Mouse (Mus musculus) Patski (cell line): ENCODE results near the gene Gm20517. TPM values are rescaled to one million over a fixed set of nuclear protein-coding genes. Genes with fewer than 3 reads are reported as not detected.
A peak's percentile ranks its signal among the peaks of the same experiment; 100 is the strongest.

Experiments used
- ATAC-seq: fragments of 100-300 bp; one replicate; pipeline ENCODE4 v1.8.0; 2021
- CTCF ChIA-PET: fragments of 350-600 bp; sonication (Branson Sonifier 250); formaldehyde crosslinking; loops from one replicate; lab custom pipeline; 2022; ENCODE audit warnings: inconsistent platforms; lab: Charles Lee
- POLR2A ChIA-PET: fragments of 350-600 bp; sonication (Branson Sonifier 250); formaldehyde crosslinking; loops from one replicate; lab custom pipeline; 2022; ENCODE audit warnings: antibody characterized with exemption, inconsistent platforms; lab: Charles Lee
- DNase-seq: peaks from one replicate; pipeline ENCODE4 v3.0.0-alpha.2; 2011; ENCODE audit warnings: low read depth, low spot score
- H3K27me3 ChIP-seq: fragments of 371-371 bp; one replicate; pipeline ENCODE4 v1.5.1; 2021
- CTCF ChIP-seq: fragments of 100-300 bp; IDR thresholded peaks from one replicate; pipeline ENCODE4 v1.5.1; 2021
- in situ Hi-C: fragments of 300-500 bp; cut with MboI; formaldehyde crosslinking; loops from 3 replicates; pipeline ENCODE4 v1.11.1; 2018; ENCODE audit warnings: low pct_unique_long_range_greater_than_20kb, mixed read lengths
- polyA plus RNA-seq: library from polyadenylated mRNA; unstranded; gene quantifications from one replicate; pipeline ENCODE4 v1.2.3, GENCODE M21; 2021

The Gm20517 gene
- polyA plus RNA-seq, 1 experiment from 2014 or later = 2.4 TPM

DNA sequence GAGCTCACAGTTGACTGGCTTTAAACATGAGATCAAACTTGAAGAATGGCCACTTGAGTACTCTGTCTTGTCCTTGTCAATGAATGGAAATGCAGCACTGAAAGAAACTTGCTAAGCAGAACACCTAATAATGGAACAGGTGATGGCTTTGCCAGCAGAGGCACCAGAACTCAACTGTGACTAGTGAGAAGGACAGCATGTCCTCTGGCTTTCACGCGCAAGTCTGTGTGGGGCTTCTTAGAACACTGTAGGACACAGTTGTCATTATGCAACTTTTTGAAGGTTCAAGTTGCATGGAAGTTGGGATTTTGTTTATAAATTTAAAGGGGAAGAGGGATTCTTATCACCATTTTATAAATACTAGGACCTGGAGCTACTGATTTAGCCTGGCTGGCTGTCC is 13.7 kb downstream of the Gm20517 start:
- CTCF ChIA-PET = interaction anchor here (1.1 to 1.9 kb wide), 5 partner anchors 8 to 113 kb away, joined by 3 to 7 read pairs (median 4); partner anchors contain the start of genes Bysl, Gm20517 and Med20
- no peak for TF ChIP-seq CTCF
- no peaks in the 10 kb centered on the region for H3K27me3 ChIP-seq
- DNase-seq (no peak), ATAC-seq (no peak)
- POLR2A ChIA-PET = no interaction called here
- in situ Hi-C loops = no loop called here

DNA sequence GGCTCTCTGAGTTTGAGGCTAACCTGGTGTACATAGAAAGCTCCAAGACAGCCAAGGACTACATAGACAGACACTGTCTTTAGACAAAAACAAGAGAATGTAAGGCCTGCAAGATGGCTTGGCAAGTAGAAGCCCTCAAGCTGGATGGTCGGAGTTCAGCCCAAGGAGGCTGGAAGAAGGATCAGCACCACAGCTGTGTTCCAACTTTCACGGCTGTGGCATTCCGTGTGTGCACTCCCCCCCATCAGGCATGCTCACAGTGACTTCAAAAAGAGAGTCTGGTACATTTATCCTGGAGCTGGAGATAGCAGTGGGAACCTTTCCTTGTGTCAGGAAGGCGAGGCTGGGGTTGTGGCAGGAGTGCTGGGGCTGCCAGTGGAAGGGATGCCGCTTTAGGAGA is 14.6 kb downstream of the Gm20517 start:
- no peak for TF ChIP-seq CTCF
- no peaks in the 10 kb centered on the region for H3K27me3 ChIP-seq
- ChIA-PET CTCF (interaction anchor here (1.1 kb wide), 1 partner anchor 9 kb away, joined by 7 read pairs; no protein-coding TSS in a partner anchor), POLR2A (no interaction called here)
- DNase-seq (no peak), ATAC-seq (no peak)
- in situ Hi-C loops = no loop called here

GRCm38 (mm10) chr17:47627791-47628190 is 16.4 kb downstream of the Gm20517 start:
- TF ChIP-seq CTCF = peak; percentile 47
- CTCF ChIA-PET = no interaction called here
- POLR2A ChIA-PET = no interaction called here
- in situ Hi-C loops = no loop called here
- DNase-seq (no peak), ATAC-seq (no peak)
- H3K27me3 ChIP-seq = no peaks in the 10 kb centered on the region

GRCm38 (mm10) chr17:47628851-47629676 is 17.7 kb downstream of the Gm20517 start:
- peak; percentile 67 for DNase-seq
- no peaks in the 10 kb centered on the region for H3K27me3 ChIP-seq
- in situ Hi-C loops = no loop called here
- ChIA-PET POLR2A (interaction anchor here (0.7 kb wide), 1 partner anchor 26 kb away, joined by 10 read pairs; no protein-coding TSS in a partner anchor), CTCF (no interaction called here)
- ATAC-seq = peak; percentile 75
- TF ChIP-seq CTCF = no peak

GRCm38 (mm10) chr17:47629717-47630677 is 18.6 kb downstream of the Gm20517 start:
- ATAC-seq = peak; percentile 57
- in situ Hi-C loops = no loop called here
- ChIA-PET CTCF (interaction anchor here (0.9 to 2.8 kb wide), 3 partner anchors 11 to 119 kb away, joined by 3 to 14 read pairs (median 4); no protein-coding TSS in a partner anchor), POLR2A (interaction anchor here (1.1 kb wide), 1 partner anchor 17 kb away, joined by 4 read pairs; no protein-coding TSS in a partner anchor)
- DNase-seq = no peak
- TF ChIP-seq CTCF = no peak
- H3K27me3 ChIP-seq = no peaks in the 10 kb centered on the region

DNA sequence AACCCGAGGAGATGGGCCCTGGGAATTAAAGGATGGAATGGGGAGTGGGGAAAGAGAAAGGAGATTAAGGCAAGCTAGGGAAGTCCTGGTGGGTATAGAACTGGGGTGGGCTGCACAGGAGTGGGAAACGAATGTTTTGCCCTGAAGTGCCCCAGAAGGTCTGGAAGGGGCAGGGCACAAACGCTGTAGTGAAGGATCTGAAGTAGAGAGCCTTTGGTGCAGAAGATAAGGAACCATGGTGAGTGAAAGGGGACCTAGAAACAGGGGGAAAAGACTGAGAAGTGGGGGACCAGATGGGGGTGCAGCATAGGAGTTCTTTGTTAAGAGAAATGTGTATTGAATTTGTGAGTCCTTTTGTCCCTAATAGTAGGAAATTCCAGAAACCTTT is 19.3 kb downstream of the Gm20517 start, which contains the start of gene Usp49:
Usp49 (plus strand) TSS at position 13 of the 388 bp plus-strand sequence.
- TF ChIP-seq CTCF = no peak
- DNase-seq (no peak), ATAC-seq (no peak)
- POLR2A ChIA-PET = interaction anchor here (1.1 kb wide), 1 partner anchor 17 kb away, joined by 4 read pairs; no protein-coding TSS in a partner anchor
- no peaks in the 10 kb centered on the region for H3K27me3 ChIP-seq
- in situ Hi-C loops = no loop called here
- CTCF ChIA-PET = interaction anchor here (0.9 to 2.8 kb wide), 3 partner anchors 10 to 120 kb away, joined by 3 to 14 read pairs (median 4); no protein-coding TSS in a partner anchor

GRCm38 (mm10) chr17:47632181-47632840 is 20.9 kb downstream of the Gm20517 start:
- in situ Hi-C loops = no loop called here
- no peaks in the 10 kb centered on the region for H3K27me3 ChIP-seq
- POLR2A ChIA-PET = no interaction called here
- ATAC-seq = no peak
- CTCF ChIA-PET = interaction anchor here (1.3 to 3.0 kb wide), 3 partner anchors 9 to 44 kb away, joined by 3 to 14 read pairs (median 14); no protein-coding TSS in a partner anchor
- no peak for DNase-seq
- no peak for TF ChIP-seq CTCF

- POLR2A ChIA-PET = interaction anchor here (0.6 to 1.0 kb wide), 2 partner anchors 61 to 103 kb away, joined by 3 read pairs; no protein-coding TSS in a partner anchor
- in situ Hi-C loops = no loop called here
- DNase-seq = no peak
- no peaks in the 10 kb centered on the region for H3K27me3 ChIP-seq
- no peak for ATAC-seq
- CTCF ChIA-PET = interaction anchor here (0.5 to 4.0 kb wide), 7 partner anchors 12 to 123 kb away, joined by 3 to 16 read pairs (median 3); no protein-coding TSS in a partner anchor
- TF ChIP-seq CTCF = no peak
These were observed 22.8 kb downstream of the Gm20517 start for GRCm38 (mm10) chr17:47633999-47634770.

DNA sequence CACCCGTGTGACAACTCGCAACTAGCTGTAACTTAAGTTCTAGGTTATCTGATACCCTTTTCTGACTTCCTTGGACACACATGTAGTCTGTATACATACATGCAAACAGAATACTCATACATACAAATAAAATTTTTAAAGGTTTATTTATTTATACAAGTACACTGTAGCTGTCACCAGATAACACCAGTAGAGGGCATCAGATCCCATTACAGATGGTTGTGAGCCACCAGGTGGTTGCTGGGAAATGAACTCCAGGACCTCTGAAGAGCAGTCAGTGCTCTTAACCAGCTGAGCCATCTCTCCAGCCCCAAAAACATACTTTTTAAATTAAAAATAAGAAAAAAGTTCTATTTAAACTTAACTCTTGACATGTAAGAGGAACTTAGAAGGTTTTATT is 31.6 kb downstream of the Gm20517 start:
- TF ChIP-seq CTCF = peak; percentile 71
- ATAC-seq = no peak
- ChIA-PET CTCF (interaction anchor here (0.9 to 4.1 kb wide), 6 partner anchors 12 to 42 kb away, joined by 3 to 17 read pairs (median 5); partner anchors contain the start of gene Usp49), POLR2A (no interaction called here)
- no peaks in the 10 kb centered on the region for H3K27me3 ChIP-seq
- no peak for DNase-seq
- in situ Hi-C loops = no loop called here
